Mouse (Mus musculus) E14TG2a.4 (cell line): ENCODE measurements around the gene Pla2g12b.

Experiments used
- CTCF ChIP-seq: conservative IDR thresholded peaks from 2 replicates; pipeline ENCODE4 v1.5.1; 2014; ENCODE audit warnings: low read length
- POU5F1 ChIP-seq: IDR thresholded peaks from 2 replicates; pipeline ENCODE4 v1.6.1; 2014; ENCODE audit warnings: low read length, borderline replicate concordance

- no peak for TF ChIP-seq CTCF
- no peak for TF ChIP-seq POU5F1
Measured at GRCm38 (mm10) chr10:59354120-59354519, 49.3 kb upstream of the Pla2g12b start.
